Mouse (Mus musculus) telencephalon, adult 2 months (tissue): ENCODE data around the gene Atrn.
"Not testable (repeated sequence)": the region's sequence is repeated elsewhere in the genome, so short reads cannot be mapped to it uniquely, and the experiment has no call there.

Experiments
- DNase-seq: peaks from one replicate; pipeline ENCODE4 v3.0.0-alpha.2; 2011; ENCODE audit warnings: low read depth, low spot score

Atrn gene

DNA sequence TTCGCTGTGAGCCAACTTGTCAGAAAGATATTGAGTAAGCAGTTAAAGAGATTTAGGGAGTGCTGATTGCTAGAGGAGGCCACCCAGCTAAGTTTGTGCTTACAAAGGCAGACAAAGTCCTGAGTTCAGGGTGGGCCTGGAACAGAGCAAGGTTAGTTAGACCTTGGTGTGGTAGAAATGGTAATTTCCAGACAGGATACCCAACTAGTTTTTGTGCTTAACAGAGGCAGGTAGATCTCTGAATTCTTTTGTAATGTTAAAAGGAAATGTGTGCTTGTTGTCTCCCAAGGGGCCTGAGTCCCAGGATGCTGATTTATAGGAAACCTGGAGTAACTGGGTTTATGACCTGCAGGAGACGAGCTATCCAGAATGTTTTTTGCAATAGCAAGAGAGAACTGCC lies 52.6 kb downstream of the Atrn start:
- DNase-seq = no peak

DNA sequence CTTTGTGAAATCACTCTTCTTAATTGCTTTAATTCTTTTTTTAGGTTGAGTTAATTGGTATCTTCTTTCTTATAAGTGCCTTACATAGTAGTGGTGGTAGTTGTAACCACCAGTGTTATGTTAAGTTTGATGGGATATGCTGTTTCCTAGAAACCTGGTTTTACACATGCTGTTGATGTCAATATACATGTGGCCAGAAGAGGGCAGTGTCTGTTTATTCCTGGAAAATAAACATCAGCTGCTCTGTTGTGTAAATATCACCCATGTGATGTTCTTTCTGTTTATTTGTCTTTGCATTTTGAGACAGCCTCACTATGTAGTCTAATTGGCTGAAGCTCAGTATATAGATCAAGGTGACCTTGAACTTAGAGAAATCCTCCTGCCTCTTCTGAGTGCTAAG lies 55.6 kb downstream of the Atrn start:
- no peak for DNase-seq

- DNase-seq = no peak
Measured at GRCm38 (mm10) chr2:130965042-130965441, 58.7 kb downstream of the Atrn start.

DNA sequence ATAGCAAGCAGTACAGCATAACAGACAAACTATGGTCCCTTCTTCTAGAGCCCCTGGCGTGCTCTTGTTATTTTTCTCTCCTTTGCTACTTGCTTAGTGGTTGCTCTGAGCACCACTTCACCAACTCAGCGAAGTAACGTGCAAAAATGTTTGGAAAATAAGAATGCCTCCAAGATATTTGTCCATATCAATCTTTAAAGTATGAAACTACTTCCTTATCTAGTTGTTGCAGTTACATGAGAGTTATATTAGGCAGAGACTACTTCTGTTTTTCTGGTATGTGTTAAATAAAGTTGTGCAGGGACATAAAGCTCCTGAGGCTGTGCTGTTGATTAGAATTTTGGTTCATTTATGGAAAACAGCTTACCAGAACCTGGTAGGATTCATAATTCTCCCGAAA lies 64.7 kb downstream of the Atrn start:
- no peak for DNase-seq

DNA sequence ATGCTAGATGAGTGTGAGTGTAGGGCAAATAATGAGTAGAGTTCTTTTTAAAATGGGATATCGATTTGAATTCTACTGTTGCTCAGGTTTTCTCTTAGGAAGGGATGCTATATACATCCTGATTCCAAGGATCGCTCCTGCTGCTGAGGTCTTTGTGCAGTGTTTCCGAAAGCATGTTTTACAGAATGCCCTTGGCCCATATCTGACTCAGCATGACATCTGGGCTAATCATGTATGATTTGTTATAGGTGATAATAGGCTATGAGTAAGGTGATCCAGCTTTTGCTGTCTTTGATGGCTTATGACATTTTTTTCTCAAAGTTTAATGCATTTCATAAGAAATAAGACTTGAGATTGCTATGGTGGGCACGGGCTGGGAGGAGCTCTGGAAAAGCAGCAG lies 66.1 kb downstream of the Atrn start:
- no peak for DNase-seq

- DNase-seq = no peak
Measured at GRCm38 (mm10) chr2:130974928-130975327, 68.6 kb downstream of the Atrn start.

DNA sequence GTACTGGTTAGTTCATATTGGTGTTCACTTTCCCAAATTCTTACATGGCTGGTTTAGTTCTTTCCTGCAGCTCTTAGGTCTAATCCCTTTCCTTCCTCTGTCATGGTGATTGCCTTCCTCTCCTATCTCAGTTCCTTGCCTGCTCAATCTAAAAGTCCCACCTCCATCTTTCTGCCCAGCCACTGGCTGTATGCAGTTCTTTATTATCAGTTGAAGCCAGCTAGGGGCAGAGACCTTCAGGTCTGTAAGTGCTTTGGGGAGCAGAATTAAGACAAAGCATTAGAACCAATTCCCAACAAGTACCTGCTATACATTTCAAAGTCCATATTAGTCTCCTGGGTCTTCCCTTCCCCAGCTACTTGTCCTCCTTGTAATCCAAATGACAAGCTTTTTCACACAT lies 71.3 kb downstream of the Atrn start:
- no peak for DNase-seq

GRCm38 (mm10) chr2:130978058-130978847 lies 72.0 kb downstream of the Atrn start:
- no peak for DNase-seq

DNA sequence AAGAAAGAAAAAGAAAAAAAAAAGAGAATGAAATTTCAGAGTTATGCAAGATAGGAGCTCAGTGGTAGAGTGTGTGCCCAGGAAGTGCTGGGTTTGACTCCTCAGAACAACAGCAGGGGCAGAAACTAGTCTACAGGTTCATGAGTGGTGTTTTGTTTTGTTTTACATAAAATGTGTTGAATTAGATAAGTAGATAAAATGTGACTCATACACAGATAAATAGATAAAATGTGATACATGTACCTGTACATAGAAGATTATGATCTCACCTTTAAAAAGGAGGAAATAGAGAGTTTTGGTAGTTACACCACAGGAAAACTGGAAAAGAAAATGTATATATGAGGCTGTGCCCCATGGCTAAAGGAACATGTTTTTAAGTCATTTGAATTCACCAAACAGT lies 72.8 kb downstream of the Atrn start:
- DNase-seq = no peak

GRCm38 (mm10) chr2:130992818-130993217 lies 86.5 kb downstream of the Atrn start:
- peak; percentile 63 for DNase-seq

DNA sequence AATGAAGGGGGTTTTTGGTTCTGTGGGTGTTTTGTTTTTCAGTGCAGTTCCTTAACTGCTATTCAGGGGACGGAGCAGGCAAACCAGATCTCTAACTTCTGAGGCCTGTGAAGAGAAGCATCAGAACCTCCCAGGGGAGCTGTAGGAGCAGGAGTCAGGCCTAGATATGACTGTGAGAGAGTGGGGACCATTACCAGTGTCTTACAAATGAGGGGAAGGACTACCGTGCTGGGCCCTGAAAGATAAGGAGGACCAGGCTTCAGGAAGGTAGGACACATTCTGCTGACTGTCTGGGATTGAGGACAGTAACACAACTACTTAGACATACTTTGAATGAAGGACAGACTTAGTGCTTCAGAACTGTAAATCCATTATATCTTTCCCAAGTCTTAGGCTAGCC lies 102.8 kb downstream of the Atrn start:
- no peak for DNase-seq

DNA sequence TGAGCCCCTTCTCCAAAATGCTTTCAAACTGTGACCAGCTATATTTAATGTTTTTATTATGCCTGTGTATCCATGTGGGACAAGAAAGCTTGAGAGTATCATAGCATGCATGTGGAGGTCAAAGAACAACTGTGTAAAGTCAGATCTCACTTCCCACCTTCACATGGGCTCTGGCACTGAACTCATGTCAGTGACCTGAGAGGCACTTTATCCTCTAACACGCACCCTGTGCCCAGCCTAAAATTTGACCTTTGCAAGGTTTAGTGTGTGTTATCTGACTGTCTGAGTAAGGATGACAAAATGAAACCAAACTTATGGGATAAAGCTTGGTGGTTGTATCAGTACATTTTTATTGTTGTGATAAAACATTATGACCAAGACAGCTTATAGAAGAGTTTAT lies 104.3 kb downstream of the Atrn start:
- no peak for DNase-seq

DNA sequence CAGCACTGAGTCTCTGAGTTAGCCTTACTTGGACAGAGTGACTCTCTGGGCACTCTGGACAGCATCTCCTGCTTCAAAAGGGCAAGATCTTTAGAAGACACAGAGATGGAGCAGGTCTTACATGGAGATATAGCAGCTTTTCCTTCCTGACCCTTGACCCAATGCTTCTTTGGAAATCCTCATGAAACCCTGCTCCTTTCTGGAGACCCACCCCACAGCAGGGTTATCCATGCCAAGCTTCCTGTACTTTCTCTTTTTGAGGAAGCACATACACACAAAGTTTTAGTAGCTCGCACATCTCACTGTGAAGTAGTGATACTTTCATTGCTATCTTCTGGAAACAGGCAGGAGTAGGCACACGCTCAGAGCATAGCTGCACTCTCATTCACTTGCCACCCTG lies 118.9 kb downstream of the Atrn start:
- no peak for DNase-seq

GRCm38 (mm10) chr2:131026941-131027340 lies 120.6 kb downstream of the Atrn start:
- no peak for DNase-seq

GRCm38 (mm10) chr2:131029065-131029935 lies 123.0 kb downstream of the Atrn start:
- no peak for DNase-seq

- no peak for DNase-seq
Measured at GRCm38 (mm10) chr2:131030561-131030960, 124.3 kb downstream of the Atrn start.

DNA sequence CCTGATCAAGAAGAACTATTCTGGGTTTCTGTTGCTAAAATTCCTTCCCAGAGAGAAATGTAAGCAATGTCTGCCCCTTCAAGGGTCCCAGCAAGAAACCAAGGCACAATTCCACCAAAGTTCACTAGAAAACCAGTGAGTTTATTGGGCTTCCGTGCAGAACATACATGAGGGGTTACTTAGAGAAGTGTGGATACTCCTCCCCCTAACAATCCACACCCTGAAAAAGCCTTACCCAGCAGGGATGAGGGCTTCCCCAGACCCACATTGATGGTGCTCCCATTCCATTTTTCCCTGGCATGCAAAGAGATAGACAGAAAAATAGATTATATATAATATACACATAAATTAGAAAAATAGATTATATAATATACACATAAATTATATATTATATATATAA lies 124.7 kb downstream of the Atrn start:
- DNase-seq = no peak

- DNase-seq = not testable (repeated sequence)
Measured at GRCm38 (mm10) chr2:131031406-131031805, 125.1 kb downstream of the Atrn start.

- no peak for DNase-seq
Measured at GRCm38 (mm10) chr2:131036343-131036742, 130.0 kb downstream of the Atrn start.

- DNase-seq = no peak
Measured at GRCm38 (mm10) chr2:131036757-131037156, 130.5 kb downstream of the Atrn start.

DNA sequence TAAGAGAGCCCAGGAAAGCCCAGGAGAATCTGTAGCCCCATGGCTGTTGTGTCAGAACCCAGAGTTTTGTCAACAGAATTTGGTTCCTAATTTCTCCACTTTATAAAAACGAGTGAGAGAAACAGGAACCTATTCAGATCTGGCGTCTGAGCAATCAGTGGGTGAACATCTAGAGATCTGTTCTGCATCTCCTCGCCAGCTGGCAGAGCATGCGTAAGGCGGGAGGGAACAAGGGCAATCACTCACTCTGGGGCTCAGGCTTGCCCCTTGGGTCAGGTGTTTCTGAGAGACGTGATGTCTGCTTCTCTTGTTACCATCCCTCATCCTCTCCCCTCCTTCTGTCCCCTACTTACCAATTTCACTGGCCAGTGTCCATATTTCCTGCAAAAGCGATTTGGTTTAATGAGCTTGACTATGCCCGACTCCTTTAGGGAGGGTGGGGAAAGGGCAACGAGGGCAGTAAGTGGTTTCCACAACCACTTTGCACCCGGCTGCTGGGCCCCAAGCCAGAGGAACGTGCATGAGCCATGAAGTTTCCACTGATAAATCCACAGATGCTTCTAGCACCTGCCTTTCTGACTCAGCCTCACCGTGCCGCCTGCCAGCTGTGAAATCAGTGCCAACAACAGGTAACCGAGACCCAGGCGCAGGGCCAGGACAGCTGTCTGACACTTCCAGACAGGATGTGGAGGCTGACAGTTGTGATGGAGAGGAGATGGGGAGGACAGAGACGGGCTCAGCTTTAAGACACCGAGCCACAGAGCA lies 131.1 kb downstream of the Atrn start:
- DNase-seq = no peak

DNA sequence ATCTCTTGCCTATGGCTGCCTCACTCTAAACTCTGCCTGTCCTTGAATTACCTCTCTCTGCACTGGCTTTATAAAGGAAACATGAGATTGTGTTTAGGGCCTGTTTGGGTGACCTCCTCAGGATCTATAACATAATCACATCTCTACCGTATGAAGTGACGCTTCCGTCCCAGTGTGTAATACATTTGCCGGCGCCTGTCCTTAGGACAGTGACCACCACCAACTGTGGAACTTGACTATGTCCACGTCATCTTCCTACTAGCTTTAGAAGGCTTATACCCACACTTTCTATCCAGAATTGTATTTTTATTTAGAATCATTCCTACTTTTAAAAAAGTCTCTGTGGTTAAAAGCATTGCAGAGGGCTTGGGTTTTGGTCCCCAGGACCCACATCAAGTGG lies 131.9 kb downstream of the Atrn start:
- DNase-seq = no peak
